Mouse (Mus musculus) MEL (cell line): Measurements from ENCODE around the gene Shb. TPM values are rescaled to one million over a fixed set of nuclear protein-coding genes. Genes with fewer than 3 reads are reported as not detected.

Experiments used
- DNase-seq: peaks from one replicate; pipeline ENCODE4 v3.0.0; 2011; ENCODE audit warnings: low read depth, low spot score
- H3K27ac ChIP-seq: 2 replicates; pipeline ENCODE4 v1.5.1; 2012; ENCODE audit warnings: low read depth, mild to moderate bottlenecking, control low read depth, low read length, moderate library complexity; ENCODE audit not compliant: control insufficient read depth
- H3K27me3 ChIP-seq, 2 experiments: fragments of 150-350 bp in 1 of 2; sonication (generic) in 1 of 2; 2 replicates each; pipeline ENCODE4 v1.6.1; 2012; ENCODE audit warnings: low read length in 2 of 2, mild to moderate bottlenecking in 2 of 2, improper control_type of control experiment in 1 of 2, moderate library complexity in 1 of 2; ENCODE audit not compliant: insufficient read depth in 2 of 2, control insufficient read depth in 1 of 2
- H3K36me3 ChIP-seq, 2 experiments: 2 replicates each; pipeline ENCODE4 v1.6.1; 2012 to 2014; ENCODE audit warnings: low read length in 2 of 2, improper control_type of control experiment in 1 of 2, inconsistent platforms in 1 of 2, mild to moderate bottlenecking in 1 of 2; ENCODE audit not compliant: insufficient read depth in 2 of 2, control insufficient read depth in 1 of 2
- H3K4me1 ChIP-seq, 2 experiments: fragments of 150-350 bp in 1 of 2; sonication (generic) in 1 of 2; 2 replicates each; pipeline ENCODE4 v1.6.1; 2012; ENCODE audit warnings: low read length in 2 of 2, improper control_type of control experiment in 1 of 2, mild to moderate bottlenecking in 1 of 2; ENCODE audit not compliant: insufficient read depth in 2 of 2, control insufficient read depth in 1 of 2
- H3K4me3 ChIP-seq, 2 experiments: fragments of 150-350 bp in 1 of 2; sonication (generic) in 1 of 2; 2 replicates each; pipeline ENCODE4 v1.5.1; 2012; ENCODE audit warnings: low read depth in 2 of 2, low read length in 2 of 2, mild to moderate bottlenecking in 2 of 2, moderate library complexity in 2 of 2, control low read depth in 1 of 2, improper control_type of control experiment in 1 of 2; ENCODE audit not compliant: control insufficient read depth in 1 of 2, insufficient read depth in 1 of 2
- H3K79me2 ChIP-seq: 2 replicates; pipeline ENCODE4 v1.6.1; 2012; ENCODE audit warnings: mild to moderate bottlenecking, low read length, moderate library complexity; ENCODE audit not compliant: control insufficient read depth, poor library complexity, insufficient read depth
- H3K9ac ChIP-seq: 2 replicates; pipeline ENCODE4 v1.6.1; 2012; ENCODE audit warnings: low read depth, mild to moderate bottlenecking, control low read depth, low read length, moderate library complexity; ENCODE audit not compliant: control insufficient read depth, poor library complexity, severe bottlenecking
- H3K9me3 ChIP-seq: fragments of 150-350 bp; sonication (generic); replicated peaks from 2 replicates; pipeline ENCODE4 v1.6.1; 2012; ENCODE audit warnings: mild to moderate bottlenecking, low read length, improper control_type of control experiment, moderate library complexity; ENCODE audit not compliant: insufficient read depth
- BHLHE40 ChIP-seq: IDR thresholded peaks from 2 replicates; pipeline ENCODE4 v1.6.1; 2012; ENCODE audit warnings: low read depth, mild to moderate bottlenecking, inconsistent platforms, low read length, improper control_type of control experiment, borderline replicate concordance
- CHD1 ChIP-seq: IDR thresholded peaks from 2 replicates; pipeline ENCODE4 v1.6.1; 2012; ENCODE audit warnings: low read depth, mild to moderate bottlenecking, inconsistent platforms, low read length, improper control_type of control experiment
- CTCF ChIP-seq, 3 experiments: IDR thresholded peaks in 2 of 3; conservative IDR thresholded peaks in 1 of 3; 2 replicates each; pipeline ENCODE4 v1.5.1; 2011 to 2012; ENCODE audit warnings: low read length in 3 of 3, low read depth in 2 of 3, mild to moderate bottlenecking in 2 of 3, improper control_type of control experiment in 1 of 3, inconsistent platforms in 1 of 3, mixed read lengths in 1 of 3, moderate library complexity in 1 of 3; ENCODE audit not compliant: control insufficient read depth in 1 of 3, insufficient read depth in 1 of 3, poor library complexity in 1 of 3, severe bottlenecking in 1 of 3
- ELF1 ChIP-seq: IDR thresholded peaks from 2 replicates; pipeline ENCODE4 v1.6.1; 2014; ENCODE audit warnings: low read depth, mild to moderate bottlenecking, inconsistent platforms, low read length, improper control_type of control experiment, moderate library complexity
- ETS1 ChIP-seq: IDR thresholded peaks from 2 replicates; pipeline ENCODE4 v1.6.1; 2012; ENCODE audit warnings: low read depth, mild to moderate bottlenecking, inconsistent platforms, low read length, improper control_type of control experiment, moderate library complexity
- GABPA ChIP-seq: IDR thresholded peaks from 2 replicates; pipeline ENCODE4 v1.6.1; 2012; ENCODE audit warnings: low read depth, mild to moderate bottlenecking, inconsistent platforms, low read length, improper control_type of control experiment, moderate library complexity
- GATA1 ChIP-seq: IDR thresholded peaks from 2 replicates; pipeline ENCODE4 v1.6.1; 2011; ENCODE audit warnings: low read depth, low read length, improper control_type of control experiment
- KAT2A ChIP-seq: conservative IDR thresholded peaks from 2 replicates; pipeline ENCODE4 v1.6.1; 2012; ENCODE audit warnings: low read depth, low read length, improper control_type of control experiment, inconsistent platforms
- MAFK ChIP-seq: IDR thresholded peaks from 2 replicates; pipeline ENCODE4 v1.6.1; 2011; ENCODE audit warnings: low read depth, mild to moderate bottlenecking, low read length, improper control_type of control experiment, borderline replicate concordance
- MAX ChIP-seq: IDR thresholded peaks from 2 replicates; pipeline ENCODE4 v1.6.1; 2011; ENCODE audit warnings: low read length, improper control_type of control experiment
- MAZ ChIP-seq: IDR thresholded peaks from 2 replicates; pipeline ENCODE4 v1.6.1; 2012; ENCODE audit warnings: low read depth, mild to moderate bottlenecking, inconsistent platforms, low read length, improper control_type of control experiment
- MEF2A ChIP-seq: IDR thresholded peaks from 2 replicates; pipeline ENCODE4 v1.6.1; 2014; ENCODE audit warnings: low read depth, mild to moderate bottlenecking, inconsistent platforms, low read length, improper control_type of control experiment; ENCODE audit not compliant: poor library complexity, insufficient replicate concordance, severe bottlenecking; ENCODE audit errors: extremely low read depth
- MYC ChIP-seq: IDR thresholded peaks from 2 replicates; pipeline ENCODE4 v1.6.1; 2011; ENCODE audit warnings: low read depth, mild to moderate bottlenecking, low read length, improper control_type of control experiment, moderate library complexity
- NELFE ChIP-seq: IDR thresholded peaks from 2 replicates; pipeline ENCODE4 v1.6.1; 2011; ENCODE audit warnings: low read depth, low read length, improper control_type of control experiment
- POLR2A ChIP-seq, 2 experiments: IDR thresholded peaks; 2 replicates each; pipeline ENCODE4 v1.6.1; 2011 to 2012; ENCODE audit warnings: low read length in 2 of 2, mild to moderate bottlenecking in 2 of 2, control low read depth in 1 of 2, improper control_type of control experiment in 1 of 2, low read depth in 1 of 2, moderate library complexity in 1 of 2; ENCODE audit not compliant: control insufficient read depth in 1 of 2, insufficient read depth in 1 of 2, poor library complexity in 1 of 2
- POLR2AphosphoS5 ChIP-seq: IDR thresholded peaks from 2 replicates; pipeline ENCODE4 v1.6.1; 2012; ENCODE audit warnings: low read depth, borderline replicate concordance, mild to moderate bottlenecking, inconsistent platforms, low read length, moderate library complexity, mixed read lengths
- SIN3A ChIP-seq: IDR thresholded peaks from 2 replicates; pipeline ENCODE4 v1.6.1; 2012; ENCODE audit warnings: low read length, improper control_type of control experiment, inconsistent platforms
- TCF12 ChIP-seq: IDR thresholded peaks from 2 replicates; pipeline ENCODE4 v1.6.1; 2014; ENCODE audit warnings: low read depth, mild to moderate bottlenecking, inconsistent platforms, low read length, improper control_type of control experiment, moderate library complexity
- UBTF ChIP-seq: IDR thresholded peaks from 2 replicates; pipeline ENCODE4 v1.6.1; 2012; ENCODE audit warnings: low read depth, mild to moderate bottlenecking, inconsistent platforms, low read length, improper control_type of control experiment, moderate library complexity, borderline replicate concordance; ENCODE audit not compliant: insufficient read depth
- USF2 ChIP-seq, 2 experiments: IDR thresholded peaks; 2 replicates each; pipeline ENCODE4 v1.6.1; 2011 to 2012; ENCODE audit warnings: improper control_type of control experiment in 2 of 2, low read length in 2 of 2, borderline replicate concordance in 1 of 2, inconsistent platforms in 1 of 2, low read depth in 1 of 2, mild to moderate bottlenecking in 1 of 2; ENCODE audit not compliant: insufficient read depth in 1 of 2
- ZC3H11A ChIP-seq: IDR thresholded peaks from 2 replicates; pipeline ENCODE4 v1.6.1; 2012; ENCODE audit warnings: low read depth, mild to moderate bottlenecking, inconsistent platforms, low read length, improper control_type of control experiment
- ZKSCAN1 ChIP-seq: IDR thresholded peaks from 2 replicates; pipeline ENCODE4 v1.6.1; 2012; ENCODE audit warnings: low read depth, mild to moderate bottlenecking, inconsistent platforms, low read length, improper control_type of control experiment, moderate library complexity
- polyA plus RNA-seq, 2 experiments: library from polyadenylated mRNA; stranded (reverse) in 1 of 2; unstranded in 1 of 2; fragments of >175 nt in 1 of 2; fragments of >200 nt in 1 of 2; gene quantifications; 2 replicates each; pipeline versions ENCODE4 v1.2.1 to v1.2.4; 2012; ENCODE audit warnings: low replicate concordance in 2 of 2, low read depth in 1 of 2; ENCODE audit not compliant: insufficient read length in 2 of 2, insufficient read depth in 1 of 2, missing spikeins in 1 of 2
- total RNA-seq: library from RNA; depleted of rRNA; stranded (reverse); fragments of 300-350 nt; gene quantifications from 2 replicates; pipeline ENCODE4 v1.2.3, GENCODE M21; 2012

Shb gene
- total and polyA plus RNA-seq, 3 experiments, result 5.2 to 13.9 TPM; not detected in 1

- no peak for DNase-seq
- Histone ChIP-seq H3K79me2 (no peaks in the 10 kb centered on the region), H3K4me1 (peaks cover 0 to 7% of the 10 kb centered on the region in 2 experiments; a peak in 1 of 4 replicates), H3K36me3 (no peaks in the 10 kb centered on the region; a peak in 1 of 4 replicates), H3K27ac (no peak overlapping the region), H3K4me3 (no peak overlapping the region), H3K9me3 (no peaks in the 10 kb centered on the region), H3K27me3 (no peaks in the 10 kb centered on the region), H3K9ac (no peak overlapping the region)
- TF ChIP-seq MAFK (no peak), GATA1 (no peak), NELFE (no peak), GABPA (no peak), MYC (no peak), ZC3H11A (no peak), POLR2A (IDR thresholded peaks at IDR 0.05; ENCODE audit: control insufficient read depth in 1 of 2, insufficient read depth in 1 of 2, low read depth in 1 of 2, low read length in 2 of 2, poor library complexity in 1 of 2) (no peak)
Measured at GRCm38 (mm10) chr4:45493118-45493517, 39.2 kb downstream of the Shb start.

- peaks cover 0 to 7% of the 10 kb centered on the region in 2 experiments; a peak in 1 of 4 replicates for H3K4me1 ChIP-seq
- H3K9me3 ChIP-seq, result no peaks in the 10 kb centered on the region
- no peak overlapping the region for H3K4me3 ChIP-seq
- TF ChIP-seq CHD1 (no peak), MYC (no peak), ETS1 (no peak), SIN3A (no peak), ZKSCAN1 (no peak), MAX (no peak), KAT2A (no peak), CTCF (IDR thresholded peaks at IDR 0.05 in 2 of 3, conservative IDR thresholded peaks at IDR 0.05 in 1 of 3; ENCODE audit: control insufficient read depth in 1 of 3, insufficient read depth in 1 of 3, low read depth in 2 of 3, low read length in 3 of 3, poor library complexity in 1 of 3, severe bottlenecking in 1 of 3) (no peak)
- no peaks in the 10 kb centered on the region; a peak in 1 of 4 replicates for H3K36me3 ChIP-seq
- no peak overlapping the region for H3K27ac ChIP-seq
- no peak for DNase-seq
- H3K9ac ChIP-seq, result no peak overlapping the region
- no peaks in the 10 kb centered on the region for H3K79me2 ChIP-seq
- H3K27me3 ChIP-seq, result no peaks in the 10 kb centered on the region
Measured at GRCm38 (mm10) chr4:45492681-45493081, 39.6 kb downstream of the Shb start.

GRCm38 (mm10) chr4:45491685-45492601, 40.3 kb downstream of the Shb start:
- Histone ChIP-seq H3K9me3 (no peaks in the 10 kb centered on the region), H3K27ac (no peak overlapping the region), H3K36me3 (no peaks in the 10 kb centered on the region; a peak in 1 of 4 replicates), H3K4me1 (peaks cover 0 to 7% of the 10 kb centered on the region in 2 experiments; a peak in 1 of 4 replicates), H3K79me2 (no peaks in the 10 kb centered on the region), H3K27me3 (no peaks in the 10 kb centered on the region), H3K4me3 (no peak overlapping the region), H3K9ac (no peak overlapping the region)
- TF ChIP-seq MYC, result no peak
- TF ChIP-seq ZC3H11A, result no peak
- no peak for TF ChIP-seq USF2 (IDR thresholded peaks at IDR 0.05; ENCODE audit: borderline replicate concordance in 1 of 2, insufficient read depth in 1 of 2, low read depth in 1 of 2, low read length in 2 of 2)
- no peak for TF ChIP-seq MAZ
- no peak for TF ChIP-seq MAFK
- no peak for TF ChIP-seq NELFE
- TF ChIP-seq UBTF, result no peak
- no peak for TF ChIP-seq ELF1
- no peak for TF ChIP-seq BHLHE40
- TF ChIP-seq MEF2A, result no peak
- TF ChIP-seq POLR2AphosphoS5, result no peak
- TF ChIP-seq TCF12, result no peak
- DNase-seq, result no peak
